Comparison of ENCODE assay signal across 8 mouse cellular contexts in genomic region chrX:107150752-107151515, GRCm38 (mm10). TPM values are rescaled to one million over a fixed set of nuclear protein-coding genes. Genes with fewer than 3 reads are reported as not detected.
A peak's percentile ranks its signal among the peaks of the same experiment; 100 is the strongest.
DNase-seq lines count a peak whose midpoint lies in the region; ATAC-seq and TF ChIP-seq lines count a peak whose summit lies in the region.

No protein-coding gene starts in this region.

- H3K9me3 ChIP-seq in heart, postnatal 0 days (replicated peaks; ENCODE audit: control insufficient read depth, low read length), result no peaks in the 10 kb centered on the region
- no peaks in the 10 kb centered on the region for H3K9me3 ChIP-seq in lung, embryonic 16.5 days (ENCODE audit: control insufficient read depth, low read length)
- H3K9me3 ChIP-seq in hindbrain, embryonic 16.5 days (ENCODE audit: control insufficient read depth, low read length), result no peaks in the 10 kb centered on the region

- H3K27ac ChIP-seq in heart, postnatal 0 days (ENCODE audit: low read depth), result peak overlapping the region; percentile 76
- peak overlapping the region; percentile 31; the same call in 1 of the 2 replicates for H3K27ac ChIP-seq in lung, embryonic 16.5 days (ENCODE audit: low read length)
- no peak overlapping the region for H3K27ac ChIP-seq in hindbrain, embryonic 16.5 days (ENCODE audit: low read depth, low read length)

- peak; percentile 58 for ATAC-seq in heart, postnatal 0 days (ENCODE audit: insufficient read depth, low read depth)
- ATAC-seq in lung, embryonic 16.5 days (ENCODE audit: low read depth), result peak; percentile 62; the same call in 1 of the 2 replicates
- ATAC-seq in hindbrain, embryonic 16.5 days, result no peak

- no peaks in the 10 kb centered on the region for H3K27me3 ChIP-seq in C2C12 (ENCODE audit: control insufficient read depth, insufficient read depth, insufficient read length)
- no peaks in the 10 kb centered on the region for H3K27me3 ChIP-seq in heart, postnatal 0 days (ENCODE audit: control insufficient read depth, insufficient read depth, low read length)
- H3K27me3 ChIP-seq in lung, embryonic 16.5 days (ENCODE audit: control insufficient read depth, insufficient read depth, low read depth, low read length), result no peaks in the 10 kb centered on the region
- H3K27me3 ChIP-seq in hindbrain, embryonic 16.5 days (replicated peaks; ENCODE audit: control insufficient read depth, insufficient read depth, low read length), result no peaks in the 10 kb centered on the region

- no peaks in the 10 kb centered on the region for H3K4me1 ChIP-seq in heart, postnatal 0 days (ENCODE audit: control insufficient read depth, insufficient read depth)
- no peaks in the 10 kb centered on the region for H3K4me1 ChIP-seq in lung, embryonic 16.5 days (replicated peaks; ENCODE audit: control insufficient read depth, insufficient read depth, low read length)
- H3K4me1 ChIP-seq in hindbrain, embryonic 16.5 days (ENCODE audit: control insufficient read depth, insufficient read depth, low read depth, low read length), result no peaks in the 10 kb centered on the region

- H3K9ac ChIP-seq in heart, postnatal 0 days (replicated peaks; ENCODE audit: low read depth, low read length), result no peak overlapping the region
- H3K9ac ChIP-seq in lung, embryonic 16.5 days (ENCODE audit: low read length), result no peak overlapping the region
- H3K9ac ChIP-seq in hindbrain, embryonic 16.5 days (ENCODE audit: low read depth, low read length), result no peak overlapping the region

- H3K4me3 ChIP-seq in C2C12 (ENCODE audit: insufficient read depth, poor library complexity, severe bottlenecking), result no peak overlapping the region
- peak overlapping the region; percentile 33; the same call in 1 of the 2 replicates for H3K4me3 ChIP-seq in heart, postnatal 0 days (ENCODE audit: low read depth, low read length)
- H3K4me3 ChIP-seq in lung, embryonic 16.5 days (ENCODE audit: low read length), result peak overlapping the region; percentile 10; the same call in 1 of the 2 replicates
- H3K4me3 ChIP-seq in hindbrain, embryonic 16.5 days (ENCODE audit: low read length), result no peak overlapping the region

- TF ChIP-seq EP300 in heart, postnatal 0 days (IDR thresholded peaks at IDR 0.05; ENCODE audit: low read depth), result no peak

- H3K79me3 ChIP-seq in C2C12 (ENCODE audit: low read depth), result peaks cover 2% of the 10 kb centered on the region

- TF ChIP-seq CTCF in C2C12 (IDR thresholded peaks at IDR 0.05; ENCODE audit: control insufficient read depth, insufficient read depth, insufficient read length), result no peak
- TF ChIP-seq CTCF in heart, postnatal 0 days (IDR thresholded peaks at IDR 0.05; ENCODE audit: low read depth), result no peak

- H3ac ChIP-seq in C2C12 (ENCODE audit: control insufficient read depth, insufficient read length, low read depth), result peak overlapping the region; percentile 44

- peak overlapping the region; percentile 40 for H3K4me2 ChIP-seq in heart, postnatal 0 days (ENCODE audit: low read depth, low read length)
- H3K4me2 ChIP-seq in lung, embryonic 16.5 days (ENCODE audit: low read depth, low read length), result peak overlapping the region; percentile 31; the same call in 1 of the 2 replicates
- no peak overlapping the region for H3K4me2 ChIP-seq in hindbrain, embryonic 16.5 days (ENCODE audit: low read length)

- WGBS in heart, postnatal 0 days, result 45% methylated on average over 4 of the region's 4 CpGs
- WGBS in lung, embryonic 16.5 days, result 44% methylated on average over 4 of the region's 4 CpGs
- 57% methylated on average over 4 of the region's 4 CpGs for WGBS in hindbrain, embryonic 16.5 days

- H3K79me2 ChIP-seq in C2C12 (ENCODE audit: control insufficient read depth, insufficient read depth), result peaks cover 7% of the 10 kb centered on the region

- peak; percentile 45 for DNase-seq in T-cell, adult 2 months (ENCODE audit: low spot score)
- DNase-seq in heart, postnatal 0 days (ENCODE audit: low spot score), result peak; percentile 41
- DNase-seq in thymus, postnatal 36 days, result peak; percentile 22
- DNase-seq in urinary bladder, postnatal 14 days (ENCODE audit: low spot score), result no peak
- DNase-seq in left cerebral cortex, adult 8-10 months (ENCODE audit: low spot score in 2 of 2), result no peak

- H3K36me3 ChIP-seq in C2C12 (ENCODE audit: control insufficient read depth, insufficient read depth), result no peaks in the 10 kb centered on the region
- no peaks in the 10 kb centered on the region for H3K36me3 ChIP-seq in heart, postnatal 0 days (replicated peaks; ENCODE audit: control insufficient read depth, insufficient read depth, low read length)
- no peaks in the 10 kb centered on the region for H3K36me3 ChIP-seq in lung, embryonic 16.5 days (ENCODE audit: control insufficient read depth, insufficient read depth, low read length)
- no peaks in the 10 kb centered on the region for H3K36me3 ChIP-seq in hindbrain, embryonic 16.5 days (ENCODE audit: control insufficient read depth, insufficient read depth, low read length)

TF ChIP-seq in C2C12, 6 proteins besides CTCF, POLR2A, EP300 and RAD21:
- TF ChIP-seq MYOD1 (IDR thresholded peaks at IDR 0.05; ENCODE audit: control insufficient read depth, insufficient read length, low read depth) (peak; percentile 6), FOSL1 (IDR thresholded peaks at IDR 0.05; ENCODE audit: insufficient read depth, low read length, poor library complexity, severe bottlenecking) (no peak), MYOG (IDR thresholded peaks at IDR 0.05; ENCODE audit: control insufficient read depth, extremely low read depth, insufficient read length) (no peak), CEBPB (IDR thresholded peaks at IDR 0.05; ENCODE audit: low read depth) (peak; percentile 78)

RNA-seq across cellular contexts. Expression of gene P2ry10b, which starts 2.2 kb away (rescaled TPM):
- polyA plus RNA-seq in C2C12 (2012; fragmentation: generic; extraction: Trizol), result 3.1 TPM
- 2.2 and 3.8 TPM in 2 replicates for total RNA-seq in heart, postnatal 0 days (2014; rRNA removed; ENCODE audit: low replicate concordance)
- polyA plus RNA-seq in heart, postnatal 0 days (2015; fragmentation: Nextera tagmentation; extraction: Ambion mirVana), result 1.1 and 1.6 TPM in 2 replicates
- 0.94 and 0.95 TPM in 2 replicates for polyA plus RNA-seq in lung, embryonic 16.5 days (2015; fragmentation: Nextera tagmentation; extraction: Ambion mirVana)
- 0.31 and 0.71 TPM in 2 replicates for polyA plus RNA-seq in hindbrain, embryonic 16.5 days (2015; fragmentation: Nextera tagmentation; extraction: Ambion mirVana)
- under 1 TPM; 0.27 to 0.39 (median 0.39) TPM for total RNA-seq in left cerebral cortex, adult 8-10 months (2022)

Comparison
In these comparisons a context has a peak if more than half of its experiments do, and no peak if none do; other contexts are left out.
1. H3K4me3 ChIP-seq: peak in heart, postnatal 0 days (single experiment) and lung, embryonic 16.5 days (single experiment); none in C2C12 (single experiment) and hindbrain, embryonic 16.5 days (single experiment).
2. DNase-seq: peak in T-cell, adult 2 months (single experiment), heart, postnatal 0 days (single experiment) and thymus, postnatal 36 days (2 of 2); none in urinary bladder, postnatal 14 days (single experiment) and left cerebral cortex, adult 8-10 months (0 of 2).